Comparison of ENCODE assay signal across 22 mouse cellular contexts in genomic region chr2:18958044-18958443, GRCm38 (mm10). TPM values are rescaled to one million over a fixed set of nuclear protein-coding genes. Genes with fewer than 3 reads are reported as not detected.
DNase-seq lines count a peak whose midpoint lies in the region; ATAC-seq and TF ChIP-seq lines count a peak whose summit lies in the region.
"Had no signal": no experiment of that assay in that cellular context is flagged by ENCODE, and none has a peak within 500 bp of the region (broad histone marks: within the 10 kb centered on the region; RNA-seq: fewer than 3 reads in every experiment).

No protein-coding gene starts in this region.

- TF ChIP-seq CTCF in thymus, adult 2 months (IDR thresholded peaks at IDR 0.05; ENCODE audit: borderline replicate concordance, control insufficient read depth, extremely low read depth, insufficient read depth, low read length, poor library complexity): no peak
- no peak for TF ChIP-seq CTCF in MEL (IDR thresholded peaks at IDR 0.05 in 2 of 3, conservative IDR thresholded peaks at IDR 0.05 in 1 of 3; ENCODE audit: control insufficient read depth in 1 of 3, insufficient read depth in 1 of 3, low read depth in 2 of 3, low read length in 3 of 3, poor library complexity in 1 of 3, severe bottlenecking in 1 of 3)

- no peak for TF ChIP-seq POLR2A in thymus, adult 2 months (IDR thresholded peaks at IDR 0.05; ENCODE audit: control insufficient read depth, extremely low read depth, insufficient read depth, low read length, poor library complexity)
- TF ChIP-seq POLR2A in MEL (IDR thresholded peaks at IDR 0.05; ENCODE audit: control insufficient read depth in 1 of 2, insufficient read depth in 1 of 2, low read depth in 1 of 2, low read length in 2 of 2, poor library complexity in 1 of 2): no peak

- 0 out of 2 replicates have a peak overlapping the region, but pooled peaks have one; percentile 38 for H3K27ac ChIP-seq in heart, embryonic 15.5 days
- peak overlapping the region; percentile 55; the same call in 1 of the 2 replicates for H3K27ac ChIP-seq in thymus, adult 2 months (ENCODE audit: control insufficient read depth, insufficient read depth, low read length)
- H3K27ac ChIP-seq in MEL (ENCODE audit: control insufficient read depth, low read depth, low read length): peak overlapping the region; percentile 45
- H3K27ac ChIP-seq in midbrain, embryonic 16.5 days (ENCODE audit: low read length): no peak overlapping the region
- H3K27ac ChIP-seq: embryonic facial prominence, embryonic 10.5 days; gastrocnemius, adult 2 months; hindbrain, embryonic 10.5 days; hindbrain, postnatal 0 days; layer of hippocampus, adult 2 months; limb, embryonic 15.5 days; lung, embryonic 15.5 days; midbrain, embryonic 12.5 days; neural tube, embryonic 12.5 days had no signal

- no peak for TF ChIP-seq EP300 in MEL (IDR thresholded peaks at IDR 0.05; ENCODE audit: low read depth in 1 of 2, low read length in 2 of 2)

- DNase-seq in heart, adult 8-10 months (ENCODE audit: low spot score): no peak
- no peak for DNase-seq in thymus, adult 2 months
- DNase-seq in thymus, postnatal 10 days (ENCODE audit: low spot score in 2 of 2): no peak
- no peak for DNase-seq in MEL (ENCODE audit: low read depth, low spot score)
- DNase-seq in splenic B cell, adult 2 months (ENCODE audit: low read depth, low spot score): peak; percentile 61
- DNase-seq: cerebellum, adult 2 months; cerebellum, postnatal 36 days; gastrocnemius, adult 2 months; kidney, adult 18-20 months; kidney, postnatal 10 days; lung, postnatal 4 days; right cerebral cortex, adult 18-20 months had no signal

- H3K36me3 ChIP-seq in heart, embryonic 15.5 days: no peaks in the 10 kb centered on the region
- no peaks in the 10 kb centered on the region for H3K36me3 ChIP-seq in thymus, adult 2 months (ENCODE audit: control insufficient read depth, insufficient read depth, low read length)
- peaks cover 0 to 66% of the 10 kb centered on the region in 2 experiments; a peak in 3 of 4 replicates for H3K36me3 ChIP-seq in MEL (ENCODE audit: control insufficient read depth in 1 of 2, insufficient read depth in 2 of 2, low read length in 2 of 2)
- no peaks in the 10 kb centered on the region for H3K36me3 ChIP-seq in splenic B cell, adult 2 months (ENCODE audit: control insufficient read depth, insufficient read depth, low read length, poor library complexity, severe bottlenecking)
- no peaks in the 10 kb centered on the region for H3K36me3 ChIP-seq in midbrain, embryonic 16.5 days (ENCODE audit: control insufficient read depth, insufficient read depth, low read length)
- H3K36me3 ChIP-seq: embryonic facial prominence, embryonic 10.5 days; hindbrain, embryonic 10.5 days; limb, embryonic 15.5 days; lung, embryonic 15.5 days; midbrain, embryonic 12.5 days; neural tube, embryonic 12.5 days had no signal

- no peaks in the 10 kb centered on the region for H3K9me3 ChIP-seq in heart, embryonic 15.5 days (replicated peaks)
- no peaks in the 10 kb centered on the region for H3K9me3 ChIP-seq in MEL (replicated peaks; ENCODE audit: insufficient read depth, low read length)
- H3K9me3 ChIP-seq in midbrain, embryonic 16.5 days (replicated peaks; ENCODE audit: control insufficient read depth, low read length, poor library complexity, severe bottlenecking): no peaks in the 10 kb centered on the region
- H3K9me3 ChIP-seq: embryonic facial prominence, embryonic 10.5 days; hindbrain, embryonic 10.5 days; limb, embryonic 15.5 days; lung, embryonic 15.5 days; midbrain, embryonic 12.5 days; neural tube, embryonic 12.5 days had no signal

- H3K9ac ChIP-seq in heart, embryonic 15.5 days: no peak overlapping the region
- H3K9ac ChIP-seq in MEL (ENCODE audit: control insufficient read depth, low read depth, low read length, poor library complexity, severe bottlenecking): no peak overlapping the region
- H3K9ac ChIP-seq in midbrain, embryonic 16.5 days (ENCODE audit: low read depth, low read length): no peak overlapping the region
- H3K9ac ChIP-seq: limb, embryonic 15.5 days; lung, embryonic 15.5 days; midbrain, embryonic 12.5 days; neural tube, embryonic 12.5 days had no signal

- H3K4me3 ChIP-seq in heart, embryonic 15.5 days: no peak overlapping the region
- H3K4me3 ChIP-seq in thymus, adult 2 months (ENCODE audit: control insufficient read depth, insufficient read depth, low read length): no peak overlapping the region
- no peak overlapping the region for H3K4me3 ChIP-seq in MEL (ENCODE audit: control insufficient read depth in 1 of 2, insufficient read depth in 1 of 2, low read depth in 2 of 2, low read length in 2 of 2)
- no peak overlapping the region for H3K4me3 ChIP-seq in midbrain, embryonic 16.5 days (ENCODE audit: low read depth, low read length)
- H3K4me3 ChIP-seq: embryonic facial prominence, embryonic 10.5 days; gastrocnemius, adult 2 months; hindbrain, embryonic 10.5 days; layer of hippocampus, adult 2 months; limb, embryonic 15.5 days; lung, embryonic 15.5 days; midbrain, embryonic 12.5 days; neural tube, embryonic 12.5 days had no signal

- peaks cover 47% of the 10 kb centered on the region for H3K4me1 ChIP-seq in heart, embryonic 15.5 days (replicated peaks)
- H3K4me1 ChIP-seq in thymus, adult 2 months (replicated peaks; ENCODE audit: control insufficient read depth, insufficient read depth, low read length): peaks cover 55% of the 10 kb centered on the region
- peaks cover 53 to 60% of the 10 kb centered on the region in 2 experiments for H3K4me1 ChIP-seq in MEL (ENCODE audit: control insufficient read depth in 1 of 2, insufficient read depth in 2 of 2, low read length in 2 of 2)
- no peaks in the 10 kb centered on the region for H3K4me1 ChIP-seq in midbrain, embryonic 16.5 days (ENCODE audit: control insufficient read depth, insufficient read depth, low read length)
- H3K4me1 ChIP-seq: lung, embryonic 15.5 days had no signal

- H3K4me2 ChIP-seq in heart, embryonic 15.5 days: peak overlapping the region; percentile 42
- no peak overlapping the region for H3K4me2 ChIP-seq in midbrain, embryonic 16.5 days (ENCODE audit: low read length)
- H3K4me2 ChIP-seq: limb, embryonic 15.5 days; lung, embryonic 15.5 days; midbrain, embryonic 12.5 days; neural tube, embryonic 12.5 days had no signal

- no peaks in the 10 kb centered on the region for H3K27me3 ChIP-seq in heart, embryonic 15.5 days
- no peaks in the 10 kb centered on the region for H3K27me3 ChIP-seq in thymus, adult 2 months (ENCODE audit: control insufficient read depth, insufficient read depth, low read length)
- no peaks in the 10 kb centered on the region for H3K27me3 ChIP-seq in MEL (ENCODE audit: control insufficient read depth in 1 of 2, insufficient read depth in 2 of 2, low read length in 2 of 2)
- H3K27me3 ChIP-seq in splenic B cell, adult 2 months (ENCODE audit: control insufficient read depth, insufficient read depth, low read length, poor library complexity, severe bottlenecking): no peaks in the 10 kb centered on the region
- H3K27me3 ChIP-seq in midbrain, embryonic 16.5 days (ENCODE audit: control insufficient read depth, insufficient read depth, low read depth, low read length): no peaks in the 10 kb centered on the region
- H3K27me3 ChIP-seq: limb, embryonic 15.5 days; lung, embryonic 15.5 days; midbrain, embryonic 12.5 days; neural tube, embryonic 12.5 days had no signal

- no peak for TF ChIP-seq RAD21 in MEL (IDR thresholded peaks at IDR 0.05; ENCODE audit: low read depth, low read length)

- 72% methylated on average over 9 of the region's 9 CpGs for WGBS in heart, embryonic 15.5 days
- 64% methylated on average over 9 of the region's 9 CpGs for WGBS in thymus, adult 2 months
- WGBS in midbrain, embryonic 16.5 days: 82% methylated on average over 9 of the region's 9 CpGs

- no peak for ATAC-seq in heart, embryonic 15.5 days (replicated peaks; ENCODE audit: insufficient number of reproducible peaks, insufficient read depth, low FRiP score, low read depth)
- ATAC-seq in midbrain, embryonic 16.5 days: no peak
- ATAC-seq: hindbrain, postnatal 0 days had no signal

- H3K79me2 ChIP-seq in MEL (ENCODE audit: control insufficient read depth, insufficient read depth, low read length, poor library complexity): peaks cover 32% of the 10 kb centered on the region

TF ChIP-seq in MEL, 35 proteins besides CTCF, POLR2A, EP300 and RAD21 (continues in another document):
- no peak for TF ChIP-seq MEF2A (IDR thresholded peaks at IDR 0.05; ENCODE audit: extremely low read depth, insufficient replicate concordance, low read depth, low read length, poor library complexity, severe bottlenecking)
- TF ChIP-seq MAZ (IDR thresholded peaks at IDR 0.05; ENCODE audit: low read depth, low read length): no peak
- no peak for TF ChIP-seq USF1 (IDR thresholded peaks at IDR 0.05; ENCODE audit: low read depth, low read length)
- TF ChIP-seq SMC3 (IDR thresholded peaks at IDR 0.05; ENCODE audit: low read depth, low read length): no peak
- no peak for TF ChIP-seq ZNF384 (IDR thresholded peaks at IDR 0.05; ENCODE audit: low read depth, low read length)
- TF ChIP-seq NRF1 (IDR thresholded peaks at IDR 0.05; ENCODE audit: insufficient read depth, low read depth, low read length, poor library complexity, severe bottlenecking): no peak
- no peak for TF ChIP-seq HCFC1 (IDR thresholded peaks at IDR 0.05; ENCODE audit: low read depth, low read length)
- TF ChIP-seq ZC3H11A (IDR thresholded peaks at IDR 0.05; ENCODE audit: low read depth, low read length): no peak
- no peak for TF ChIP-seq ETS1 (IDR thresholded peaks at IDR 0.05; ENCODE audit: low read depth, low read length)
- TF ChIP-seq TAL1 (IDR thresholded peaks at IDR 0.05; ENCODE audit: low read length): no peak
- no peak for TF ChIP-seq CHD1 (IDR thresholded peaks at IDR 0.05; ENCODE audit: low read depth, low read length)

RNA-seq across cellular contexts. Expression of gene Pip4k2a, which starts 39.9 kb away (rescaled TPM):
- 6.1 and 9.1 TPM in 2 replicates for polyA plus RNA-seq in heart, embryonic 15.5 days (2015; fragmentation: Nextera tagmentation; extraction: Ambion mirVana)
- 1 to 10 TPM; 4.9 to 6.6 (median 5.9) TPM for total RNA-seq in heart, adult 8-10 months (2022)
- polyA plus RNA-seq in thymus, adult 2 months (2012; rRNA removed): 55.0 and 61.2 TPM in 2 replicates
- total RNA-seq in MEL (2012; rRNA removed): 7.9 and 11.7 TPM in 2 replicates
- polyA plus RNA-seq in MEL (2012; ENCODE audit: insufficient read depth in 1 of 2, insufficient read length in 2 of 2, low read depth in 1 of 2, low replicate concordance in 2 of 2, missing spikeins in 1 of 2): 10 to 100 TPM in 1 of 2 experiments, not detected in 1; 48.5 TPM
- 10.0 and 10.2 TPM in 2 replicates for polyA plus RNA-seq in midbrain, embryonic 16.5 days (2015; fragmentation: Nextera tagmentation; extraction: Ambion mirVana)

RNA-seq across cellular contexts. Expression of gene 4930426L09Rik, which starts 40.1 kb away (rescaled TPM):
- 0.16 and 0.30 TPM in 2 replicates for polyA plus RNA-seq in heart, embryonic 15.5 days (2015; fragmentation: Nextera tagmentation; extraction: Ambion mirVana)
- total RNA-seq in heart, adult 8-10 months (2022): under 1 TPM in 1 of 4 experiments, not detected in 3; 0.19 TPM
- 2.0 and 2.8 TPM in 2 replicates for polyA plus RNA-seq in thymus, adult 2 months (2012; rRNA removed)
- total RNA-seq in MEL (2012; rRNA removed): 0.12 and 0.13 TPM in 2 replicates
- under 1 TPM in 1 of 2 experiments, not detected in 1; 0.19 TPM for polyA plus RNA-seq in MEL (2012; ENCODE audit: insufficient read depth in 1 of 2, insufficient read length in 2 of 2, low read depth in 1 of 2, low replicate concordance in 2 of 2, missing spikeins in 1 of 2)
- 0.32 and 0.53 TPM in 2 replicates for polyA plus RNA-seq in midbrain, embryonic 16.5 days (2015; fragmentation: Nextera tagmentation; extraction: Ambion mirVana)
- total RNA-seq: gastrocnemius, adult 2 months had no signal
